Mouse (Mus musculus) erythroblast, embryonic 14.5 days (primary cell): Measurements from ENCODE around the gene Clcc1. TPM values are rescaled to one million over a fixed set of nuclear protein-coding genes. Genes with fewer than 3 reads are reported as not detected.
"Not testable (repeated sequence)": the region's sequence is repeated elsewhere in the genome, so short reads cannot be mapped to it uniquely, and the experiment has no call there.

Experiments
- H3K27me3 ChIP-seq: 2 replicates; pipeline ENCODE4 v1.6.1; 2012; ENCODE audit warnings: inconsistent platforms; ENCODE audit not compliant: control insufficient read depth
- H3K36me3 ChIP-seq: 2 replicates; pipeline ENCODE4 v1.6.1; 2012; ENCODE audit warnings: mild to moderate bottlenecking, inconsistent platforms; ENCODE audit not compliant: control insufficient read depth
- H3K4me1 ChIP-seq: 2 replicates; pipeline ENCODE4 v1.6.1; 2012; ENCODE audit warnings: inconsistent platforms; ENCODE audit not compliant: control insufficient read depth
- H3K4me3 ChIP-seq: replicated peaks from 2 replicates; pipeline ENCODE3; 2012; ENCODE audit warnings: moderate library complexity, mild to moderate bottlenecking, inconsistent platforms
- H3K9me3 ChIP-seq: 2 replicates; pipeline ENCODE4 v1.6.1; 2012; ENCODE audit warnings: low read length, inconsistent platforms, mixed read lengths; ENCODE audit not compliant: control insufficient read depth
- GATA1 ChIP-seq: IDR thresholded peaks from 2 replicates; pipeline ENCODE4 v1.6.1; 2012; ENCODE audit warnings: low read length, inconsistent platforms, mixed read lengths
- TAL1 ChIP-seq: IDR thresholded peaks from 3 replicates; pipeline ENCODE4 v1.6.1; 2012; ENCODE audit warnings: low read length, inconsistent platforms, mixed read lengths
- polyA plus RNA-seq: library from polyadenylated mRNA; stranded (reverse); fragments of >175 nt; gene quantifications from 2 replicates; pipeline ENCODE4 v1.2.3, GENCODE M21; 2012

Clcc1 gene
- 0.74 and 0.84 TPM in 2 replicates for polyA plus RNA-seq

DNA sequence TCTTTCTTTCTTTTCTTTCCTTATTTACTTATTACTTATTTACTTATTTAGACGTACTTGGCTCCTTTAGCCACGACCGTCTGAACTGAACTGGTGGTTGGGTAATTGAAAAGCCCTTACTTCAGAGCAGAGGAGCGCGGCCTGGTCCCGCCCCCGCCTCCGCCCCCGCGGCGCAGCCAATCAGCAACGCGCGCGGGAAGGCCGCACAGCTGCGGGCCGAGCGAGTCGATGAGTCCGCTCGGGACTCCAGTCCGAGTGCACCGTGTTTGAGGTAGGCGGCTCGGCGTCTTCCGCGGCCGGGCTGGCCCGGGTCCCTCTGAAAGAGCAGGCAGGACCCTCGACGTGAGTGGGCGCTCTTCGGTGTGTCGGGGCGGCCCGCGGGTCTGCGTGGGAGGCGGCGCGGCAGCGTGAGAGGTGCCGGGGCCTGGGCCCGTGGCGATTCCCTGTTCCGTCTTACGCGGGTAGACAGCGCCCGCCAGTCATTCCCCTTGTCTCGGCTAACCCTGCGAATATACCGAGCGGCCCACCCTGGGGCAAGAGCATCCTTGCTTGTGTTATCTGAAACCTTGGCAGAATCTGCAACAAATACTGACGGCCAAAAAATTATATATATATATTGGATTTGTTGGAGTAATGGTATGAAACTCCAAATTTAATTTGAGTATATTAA lies at the start of gene Clcc1:
Gene Clcc1 (plus strand): TSS at position 204 of the 670 bp plus-strand sequence.
- TF ChIP-seq GATA1 (no peak), TAL1 (no peak)
- H3K36me3 ChIP-seq: peaks cover 12% of the 10 kb centered on the region
- peak within 1 kb of the TSS; percentile 86 for H3K4me3 ChIP-seq
- peaks cover 30% of the 10 kb centered on the region for H3K4me1 ChIP-seq
- no peaks in the 10 kb centered on the region for H3K9me3 ChIP-seq
- no peaks in the 10 kb centered on the region for H3K27me3 ChIP-seq

DNA sequence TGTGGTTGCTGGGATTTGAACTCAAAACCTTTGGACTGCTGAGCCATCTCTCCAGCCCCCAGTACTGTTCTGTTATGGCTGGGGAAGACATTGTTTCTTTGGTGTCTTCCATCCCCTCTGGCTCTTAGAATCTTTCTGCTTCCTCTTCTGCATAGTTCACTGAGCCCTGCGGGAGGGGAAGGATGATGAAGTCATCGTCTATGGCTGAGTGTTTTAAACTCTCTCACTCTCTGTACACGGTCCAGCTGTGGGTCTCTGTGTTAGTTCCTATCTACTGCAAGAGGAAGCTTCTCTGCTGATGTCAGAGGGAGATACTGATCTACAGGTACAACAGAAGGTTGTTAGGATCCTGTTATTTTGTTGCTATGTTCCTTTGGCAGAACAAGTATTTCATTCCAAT lies 44.8 kb upstream of the Clcc1 start:
- TF ChIP-seq TAL1 (no peak), GATA1 (no peak)
- no peaks in the 10 kb centered on the region for H3K4me1 ChIP-seq
- H3K36me3 ChIP-seq: no peaks in the 10 kb centered on the region
- H3K27me3 ChIP-seq: no peaks in the 10 kb centered on the region
- H3K9me3 ChIP-seq: no peaks in the 10 kb centered on the region
- H3K4me3 ChIP-seq: no peak overlapping the region

DNA sequence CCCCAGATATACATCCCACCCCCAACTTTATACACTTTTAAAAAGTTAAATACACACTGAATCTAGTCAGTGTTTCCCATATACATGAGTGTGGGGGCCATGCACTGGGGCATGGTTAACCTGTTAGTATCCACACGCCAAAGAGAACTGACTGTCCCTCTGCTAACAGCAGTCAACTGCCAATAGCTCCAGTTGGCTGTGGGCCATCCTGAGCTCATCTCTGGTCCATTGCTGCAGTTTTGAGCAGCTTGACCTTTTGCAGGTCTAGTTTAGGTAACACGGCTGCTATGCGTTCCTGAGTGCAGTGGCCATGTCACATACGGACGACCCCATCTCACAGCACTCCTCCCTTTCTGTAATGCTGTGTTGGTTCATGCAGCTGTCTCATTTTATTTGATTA lies 19.0 kb upstream of the Clcc1 start:
- TF ChIP-seq TAL1 (no peak), GATA1 (no peak)
- H3K27me3 ChIP-seq: no peaks in the 10 kb centered on the region
- H3K4me1 ChIP-seq: no peaks in the 10 kb centered on the region
- H3K9me3 ChIP-seq: no peaks in the 10 kb centered on the region
- H3K4me3 ChIP-seq: no peak overlapping the region
- no peaks in the 10 kb centered on the region for H3K36me3 ChIP-seq

DNA sequence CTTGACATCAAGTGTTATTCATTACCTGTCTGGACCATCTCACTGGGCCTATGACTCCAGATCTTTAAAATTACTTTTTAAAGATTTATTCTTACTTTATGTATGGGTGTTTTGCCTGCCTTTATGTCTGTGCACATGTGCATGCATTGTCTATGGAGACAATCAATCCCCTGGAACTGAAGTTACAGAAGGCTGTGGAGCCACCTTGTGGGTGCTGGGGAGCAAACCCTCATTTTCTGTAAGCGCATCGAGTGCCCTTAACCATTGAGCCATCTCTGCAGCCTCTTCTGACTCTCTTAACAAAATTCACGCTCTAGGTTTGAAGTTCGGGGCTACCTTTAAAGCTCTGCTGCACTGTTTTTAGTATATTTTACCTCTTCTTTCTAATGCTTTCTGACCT lies 14.3 kb upstream of the Clcc1 start:
- no peaks in the 10 kb centered on the region for H3K4me1 ChIP-seq
- TF ChIP-seq TAL1 (no peak), GATA1 (no peak)
- H3K36me3 ChIP-seq: no peaks in the 10 kb centered on the region
- H3K9me3 ChIP-seq: no peaks in the 10 kb centered on the region
- H3K4me3 ChIP-seq: no peak overlapping the region
- H3K27me3 ChIP-seq: no peaks in the 10 kb centered on the region

GRCm38 (mm10) chr3:108640998-108641397 lies 12.7 kb upstream of the Clcc1 start:
- Histone ChIP-seq H3K4me3 (no peak overlapping the region), H3K27me3 (no peaks in the 10 kb centered on the region), H3K4me1 (no peaks in the 10 kb centered on the region), H3K36me3 (no peaks in the 10 kb centered on the region), H3K9me3 (no peaks in the 10 kb centered on the region)
- TF ChIP-seq TAL1 (no peak), GATA1 (no peak)

DNA sequence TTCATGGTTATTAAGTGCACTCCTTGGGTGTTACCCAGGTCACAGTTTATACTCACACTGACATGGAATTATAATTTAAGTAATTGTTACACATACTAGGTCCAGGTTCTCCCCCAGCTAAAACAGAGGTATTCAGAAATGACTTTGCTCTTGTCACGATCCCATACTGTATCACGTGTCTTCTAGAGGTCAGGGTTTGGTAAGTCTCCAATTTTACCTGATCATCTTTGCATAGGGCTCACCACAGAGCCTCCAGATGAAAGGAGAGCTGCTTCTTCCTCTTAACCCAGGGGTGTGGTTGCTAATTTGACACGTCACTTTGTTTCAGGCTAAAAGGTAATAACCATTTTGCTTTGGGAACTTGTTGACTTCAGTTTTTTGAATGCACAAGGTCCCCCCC lies 8.9 kb upstream of the Clcc1 start:
- TF ChIP-seq TAL1 (no peak), GATA1 (no peak)
- no peak overlapping the region for H3K4me3 ChIP-seq
- no peaks in the 10 kb centered on the region for H3K36me3 ChIP-seq
- no peaks in the 10 kb centered on the region for H3K9me3 ChIP-seq
- H3K4me1 ChIP-seq: no peaks in the 10 kb centered on the region
- no peaks in the 10 kb centered on the region for H3K27me3 ChIP-seq

DNA sequence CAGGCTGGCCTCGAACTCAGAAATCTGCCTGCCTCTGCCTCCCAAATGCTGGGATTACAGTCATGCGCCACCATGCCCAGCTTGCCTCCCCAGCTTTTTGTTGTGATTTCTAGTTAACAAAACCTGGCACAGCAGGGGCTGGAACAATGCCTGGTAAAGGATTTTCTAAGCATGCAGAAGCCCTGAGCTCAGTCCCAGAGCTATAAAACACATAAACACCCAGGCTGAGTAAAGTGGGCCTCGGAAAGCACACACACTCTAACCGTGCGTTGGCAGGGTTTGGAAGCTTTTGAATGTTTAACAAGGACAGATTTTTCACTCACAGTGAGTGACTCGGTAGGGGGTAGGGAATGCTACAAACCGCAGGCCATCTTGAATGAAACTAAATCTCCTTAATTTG lies 7.7 kb upstream of the Clcc1 start:
- H3K4me3 ChIP-seq: no peak overlapping the region
- H3K9me3 ChIP-seq: no peaks in the 10 kb centered on the region
- H3K27me3 ChIP-seq: no peaks in the 10 kb centered on the region
- H3K4me1 ChIP-seq: no peaks in the 10 kb centered on the region; the same call in 1 of the 2 replicates
- H3K36me3 ChIP-seq: no peaks in the 10 kb centered on the region
- TF ChIP-seq TAL1: no peak
- TF ChIP-seq GATA1: no peak

DNA sequence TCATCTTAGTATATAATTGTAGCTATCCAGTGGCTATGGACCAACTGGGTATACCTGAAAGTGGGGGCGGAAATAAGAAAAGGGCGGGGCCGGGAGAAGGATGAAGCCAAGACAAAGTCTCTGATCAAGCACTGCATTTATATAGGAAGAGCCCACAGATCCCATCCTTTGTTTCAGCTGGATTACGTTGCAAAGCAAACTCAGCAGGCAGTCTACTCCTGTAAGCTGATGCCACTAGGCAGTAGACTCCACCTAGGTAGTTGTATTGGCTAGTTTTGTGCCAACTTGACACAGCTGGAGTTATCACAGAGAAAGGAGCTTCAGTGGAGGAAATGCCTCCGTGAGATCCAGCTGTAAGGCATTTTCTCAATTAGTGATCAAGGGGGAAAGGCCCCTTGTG lies 6.0 kb upstream of the Clcc1 start:
- not testable (repeated sequence) for H3K4me1 ChIP-seq, H3K4me3 ChIP-seq, H3K27me3 ChIP-seq, H3K9me3 ChIP-seq, H3K36me3 ChIP-seq

GRCm38 (mm10) chr3:108652866-108653642 lies 659 bp upstream of the Clcc1 start:
- H3K36me3 ChIP-seq: peaks cover 4% of the 10 kb centered on the region
- H3K27me3 ChIP-seq: no peaks in the 10 kb centered on the region
- peaks cover 29% of the 10 kb centered on the region for H3K4me1 ChIP-seq
- TF ChIP-seq GATA1 (no peak), TAL1 (no peak)
- H3K9me3 ChIP-seq: no peaks in the 10 kb centered on the region
- H3K4me3 ChIP-seq: peak overlapping the region; percentile 86
